Mouse (Mus musculus): ENCODE measurements around the gene Washc2.
"Not testable (repeated sequence)": the region's sequence is repeated elsewhere in the genome, so short reads cannot be mapped to it uniquely, and the experiment has no call there.

The Washc2 gene

DNA sequence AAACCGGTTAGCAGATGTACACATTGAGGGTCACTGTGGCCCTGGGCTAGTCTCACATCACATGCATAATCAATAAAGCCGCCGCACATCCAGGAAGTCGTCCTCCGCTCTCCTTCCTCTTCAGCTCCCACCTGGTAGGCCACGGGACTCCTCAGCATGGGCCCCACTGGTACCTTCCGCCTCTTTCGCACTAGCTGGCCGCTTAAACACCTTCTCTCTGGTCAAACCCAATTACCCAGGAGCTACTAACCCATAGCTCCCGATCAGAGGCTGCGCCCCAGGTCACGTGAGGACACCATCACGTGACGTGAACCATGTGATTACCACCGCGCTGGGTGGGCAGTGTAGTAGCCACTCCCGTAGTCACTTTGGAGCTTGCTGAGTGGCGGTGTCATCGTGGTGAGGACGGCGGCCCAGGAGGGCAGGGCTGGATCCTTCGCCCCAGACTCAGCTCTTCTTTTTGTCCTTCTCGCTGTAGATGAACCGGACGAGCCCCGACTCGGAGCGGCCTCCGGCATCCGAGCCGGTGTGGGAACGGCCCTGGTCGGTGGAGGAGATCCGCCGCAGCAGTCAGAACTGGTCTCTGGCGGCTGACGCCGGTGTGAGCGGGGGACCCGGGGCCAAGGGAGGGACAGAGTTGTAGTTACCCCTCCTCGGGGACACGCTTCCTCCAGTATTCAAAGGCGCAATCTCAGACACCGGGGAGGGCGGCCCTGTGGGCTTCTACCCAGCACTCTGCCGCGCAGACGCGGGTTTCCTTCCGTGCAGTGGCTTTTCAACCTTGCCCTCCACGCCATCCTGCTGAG, at the start of gene Washc2:
TSS of gene Washc2 (plus strand) at position 310 of the 806 bp plus-strand sequence.
- DNase-seq: peak; percentile 88 to 89

DNA sequence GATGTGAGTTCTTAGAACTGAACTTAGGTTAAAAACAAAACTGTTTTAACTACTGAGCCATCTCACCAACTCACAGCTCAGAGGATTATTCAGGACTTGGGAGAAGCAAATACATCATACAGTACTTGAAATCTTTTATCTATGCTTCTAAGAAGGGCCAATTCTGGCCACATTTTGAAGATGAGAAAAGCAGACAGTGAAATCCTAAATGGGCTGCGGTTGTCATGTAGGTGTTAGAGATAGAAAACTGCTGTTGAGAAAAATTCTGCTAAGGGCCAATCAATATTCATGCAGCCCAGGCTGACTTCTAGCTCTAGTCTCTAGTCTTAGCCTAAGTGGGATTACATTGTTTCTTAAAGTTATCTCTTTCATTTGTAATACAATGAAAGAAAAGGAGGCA, 41.5 kb upstream of the Washc2 start:
- DNase-seq: no peak

DNA sequence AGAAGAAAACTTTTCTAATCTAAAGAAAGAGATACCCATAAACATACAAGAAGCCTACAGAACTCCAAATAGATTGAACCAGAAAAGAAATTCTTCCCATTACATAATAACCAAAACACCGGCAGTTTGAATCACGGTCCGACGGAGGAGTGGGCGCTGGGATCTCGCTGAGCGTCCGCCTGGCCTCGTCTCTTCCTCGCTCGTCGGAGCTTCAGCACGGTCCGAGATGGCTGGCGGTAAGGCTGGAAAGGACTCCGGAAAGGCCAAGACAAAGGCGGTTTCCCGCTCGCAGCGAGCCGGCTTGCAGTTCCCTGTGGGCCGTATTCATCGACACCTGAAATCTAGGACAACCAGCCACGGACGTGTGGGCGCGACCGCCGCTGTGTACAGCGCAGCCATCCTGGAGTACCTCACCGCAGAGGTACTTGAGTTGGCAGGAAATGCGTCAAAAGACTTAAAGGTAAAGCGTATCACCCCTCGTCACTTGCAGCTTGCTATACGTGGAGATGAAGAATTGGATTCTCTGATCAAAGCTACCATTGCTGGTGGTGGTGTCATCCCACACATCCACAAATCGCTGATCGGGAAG, 34.2 kb upstream of the Washc2 start:
- not testable (repeated sequence) for DNase-seq

DNA sequence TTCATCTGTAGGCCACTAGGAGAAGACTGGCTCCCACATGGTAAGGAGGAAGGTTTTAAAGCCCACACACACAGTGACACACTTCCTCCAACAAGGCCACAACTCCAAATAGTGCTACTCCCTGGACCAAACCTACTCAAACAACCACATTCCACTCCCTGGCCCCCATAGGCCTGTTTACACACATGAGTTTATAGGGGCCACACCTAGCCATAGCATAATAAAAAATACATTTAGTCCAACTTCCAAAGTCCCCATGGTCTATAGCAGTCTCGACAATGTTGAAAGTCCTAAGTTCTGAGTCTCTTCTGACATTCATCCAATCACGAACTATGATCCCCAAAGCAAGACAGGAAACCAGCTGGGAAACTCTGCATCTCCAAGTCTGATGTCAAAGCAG, 29.5 kb upstream of the Washc2 start:
- DNase-seq: no peak

DNA sequence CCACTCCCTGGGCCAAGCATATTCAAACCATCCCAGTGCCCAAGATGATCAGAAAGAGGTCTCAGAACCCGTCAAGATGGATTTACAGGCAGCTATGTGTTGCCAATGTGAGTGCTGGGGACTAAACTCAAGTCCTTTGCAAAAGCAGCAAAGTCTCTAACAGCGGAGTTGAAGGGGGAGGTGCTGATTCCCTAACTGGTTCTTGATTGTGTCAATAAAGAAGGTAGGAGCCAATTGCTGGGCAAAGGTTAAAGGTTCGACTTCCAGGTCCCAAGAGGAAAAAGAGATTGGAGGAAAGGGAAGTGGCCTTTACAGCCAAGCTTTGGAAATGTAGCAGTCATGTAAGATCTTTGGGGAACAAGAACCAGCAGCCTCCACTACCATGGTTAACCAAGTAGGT, 27.1 kb upstream of the Washc2 start:
- DNase-seq: no peak

DNA sequence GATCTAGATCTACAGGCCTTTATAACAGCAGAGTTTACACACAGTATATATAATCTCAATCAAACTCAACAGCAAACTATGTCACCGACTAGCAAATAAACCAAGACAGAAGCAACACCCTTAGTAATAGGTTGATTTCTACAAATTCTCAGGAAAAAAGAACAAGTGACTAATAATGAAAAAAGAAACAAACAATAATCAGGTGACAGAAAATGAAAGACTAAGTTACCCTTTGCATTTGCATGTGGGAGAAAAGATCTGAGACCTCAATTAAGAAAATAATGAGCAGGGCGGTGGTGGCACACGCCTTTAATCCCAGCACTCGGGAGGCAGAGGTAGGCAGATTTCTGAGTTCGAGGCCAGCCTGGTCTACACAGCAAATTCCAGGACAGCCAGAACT, 24.3 kb upstream of the Washc2 start:
- no peak for DNase-seq

DNA sequence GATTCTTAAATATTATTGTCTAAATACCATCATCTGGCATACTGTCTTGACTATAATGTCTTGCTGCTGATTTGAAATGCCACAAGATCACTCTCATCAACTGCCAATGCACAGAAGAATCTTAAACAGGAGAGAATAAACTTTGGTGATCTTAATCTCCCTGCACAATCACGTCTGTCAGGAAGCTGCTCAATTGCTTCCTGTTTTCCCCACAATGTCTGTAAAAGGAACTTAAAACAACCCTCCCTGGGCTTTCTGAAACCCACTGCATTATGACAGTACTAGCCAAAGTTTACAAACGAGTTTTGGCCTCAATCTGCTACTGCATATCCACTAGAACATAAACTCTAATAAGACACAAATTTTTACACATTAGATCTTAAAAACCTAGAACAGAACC, 21.4 kb upstream of the Washc2 start:
- DNase-seq: no peak

DNA sequence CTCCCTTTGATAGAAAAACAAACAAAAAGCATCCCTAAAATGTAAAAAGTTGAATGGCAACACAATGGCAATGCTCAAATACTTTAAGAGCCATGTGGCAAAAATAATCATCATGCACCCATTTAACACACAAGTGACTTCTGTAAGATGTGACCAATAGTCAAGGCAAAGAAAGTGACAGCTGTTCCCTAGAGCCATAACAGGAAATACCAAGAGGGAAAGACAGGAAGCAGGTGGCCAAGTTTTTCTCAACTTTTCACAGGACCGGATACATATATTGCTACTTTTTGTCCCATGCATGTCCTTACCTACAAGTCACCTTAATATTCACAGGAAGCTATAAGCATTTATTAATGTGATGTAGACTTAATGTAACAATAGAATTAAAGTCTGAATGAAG, 18.4 kb upstream of the Washc2 start:
- DNase-seq: no peak

DNA sequence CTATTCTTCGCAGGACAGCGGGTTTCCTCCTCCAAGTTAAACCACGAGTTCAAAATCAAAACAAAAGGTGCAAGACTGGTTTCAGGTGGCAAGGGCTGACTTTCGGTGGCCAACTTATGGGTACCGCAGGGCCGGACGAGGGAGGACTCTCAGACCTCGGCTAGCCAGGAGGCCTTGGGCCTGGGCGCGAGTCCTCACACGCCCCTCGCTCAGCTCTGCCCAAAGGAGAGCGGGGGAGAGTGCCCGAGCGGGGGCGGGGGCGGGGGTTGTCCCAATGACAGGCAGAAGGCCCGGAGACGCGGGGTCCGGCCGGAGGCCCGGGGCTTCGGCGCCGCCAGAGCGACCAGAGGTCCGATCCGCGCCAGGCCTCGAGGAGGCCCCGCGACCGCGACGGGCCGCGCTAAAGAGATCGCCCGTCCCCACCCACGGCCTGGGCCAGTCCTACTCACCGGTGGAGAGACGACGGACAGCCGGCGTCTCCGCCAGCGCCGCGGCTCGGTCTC, 15.0 kb upstream of the Washc2 start:
- no peak for DNase-seq

DNA sequence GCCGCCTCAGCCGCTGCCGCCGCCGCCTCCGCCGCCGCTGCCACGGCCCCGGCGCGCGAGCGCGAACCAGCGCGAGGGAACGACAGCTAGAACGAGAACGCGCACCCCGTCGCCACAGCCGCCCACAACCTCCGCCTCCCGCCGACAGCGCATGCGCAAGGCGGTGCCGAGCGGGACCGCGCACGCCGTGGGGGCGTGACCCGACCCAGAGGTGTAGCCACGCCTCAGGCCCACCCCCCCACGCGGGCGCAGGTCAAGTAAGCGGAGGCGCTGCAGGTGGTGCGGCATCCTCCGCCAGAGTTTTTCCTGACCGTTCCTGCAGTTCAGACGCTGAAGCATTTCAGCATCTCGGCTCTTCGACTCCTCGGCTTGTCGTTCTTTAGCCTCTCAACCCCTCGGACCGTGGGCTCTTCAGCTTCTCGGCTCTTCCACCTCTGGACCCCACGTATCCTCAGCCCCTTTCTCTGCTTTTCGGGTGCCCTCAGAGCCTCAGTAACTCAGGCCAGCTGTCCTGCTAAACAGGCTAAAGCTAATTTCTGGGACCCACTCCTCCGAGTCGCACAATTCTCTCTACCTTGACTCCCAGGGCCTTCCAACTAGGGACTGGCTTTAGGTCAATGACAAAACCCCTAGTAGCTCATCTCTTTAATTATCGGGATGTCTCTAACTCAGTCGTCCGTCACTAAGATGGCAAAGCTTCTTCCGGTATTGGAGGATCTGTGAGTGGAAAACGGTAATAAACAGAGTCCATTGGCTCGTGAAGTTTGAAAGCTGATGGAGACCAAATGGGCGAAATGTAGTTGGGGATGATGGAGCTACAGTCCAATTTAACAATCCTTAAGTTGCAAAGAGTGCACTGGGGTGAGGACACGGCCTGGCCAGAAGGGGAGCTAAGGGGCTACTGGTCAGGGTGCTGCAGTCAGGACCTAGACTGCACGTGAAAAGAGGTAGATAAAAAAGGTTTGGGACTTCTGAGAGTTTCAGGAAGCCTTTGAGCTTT, 14.1 kb upstream of the Washc2 start, which contains the start of gene Tmcc1:
TSS of gene Tmcc1 (minus strand) at position 93 of the 1,000 bp plus-strand sequence.
- peak; percentile 99 for DNase-seq

DNA sequence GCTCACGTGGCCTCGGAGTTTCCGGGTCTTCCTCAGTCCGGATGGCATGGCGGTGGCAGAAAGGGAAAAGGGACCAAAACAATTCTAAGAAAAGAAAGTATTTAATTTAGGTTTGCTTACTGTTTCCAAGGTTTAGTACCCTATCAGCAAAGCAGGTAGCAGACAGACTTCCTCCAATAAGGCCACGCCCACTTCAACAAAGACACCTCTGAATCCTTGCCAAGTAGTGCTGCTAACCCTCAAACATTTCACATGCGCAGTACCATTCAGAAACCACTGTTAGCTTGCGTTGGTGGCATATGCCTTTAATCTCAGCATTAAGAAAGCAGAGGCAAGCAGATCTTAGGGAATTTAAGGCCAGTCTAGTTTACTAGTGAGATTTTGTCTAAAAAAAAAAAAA, 12.0 kb upstream of the Washc2 start:
- DNase-seq: no peak

DNA sequence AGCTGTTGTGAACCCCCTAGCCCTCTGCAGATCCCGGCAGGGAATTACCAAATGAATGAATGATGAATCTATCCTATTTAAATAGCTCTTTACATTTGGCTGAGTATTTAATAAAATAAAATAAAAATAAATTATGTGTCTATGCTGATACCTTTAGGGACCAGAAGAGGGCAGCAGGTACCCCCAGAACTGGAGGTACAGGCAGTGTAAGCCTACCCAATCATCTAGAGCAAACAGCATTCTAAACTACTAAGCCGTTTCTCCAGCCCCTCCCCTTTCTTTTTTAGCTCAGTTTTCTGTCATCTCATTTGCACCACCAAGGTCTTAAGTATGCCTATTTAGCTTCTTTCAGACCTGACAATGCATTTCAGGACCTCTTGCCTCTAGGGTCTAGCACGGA, 9.7 kb upstream of the Washc2 start:
- DNase-seq: no peak

DNA sequence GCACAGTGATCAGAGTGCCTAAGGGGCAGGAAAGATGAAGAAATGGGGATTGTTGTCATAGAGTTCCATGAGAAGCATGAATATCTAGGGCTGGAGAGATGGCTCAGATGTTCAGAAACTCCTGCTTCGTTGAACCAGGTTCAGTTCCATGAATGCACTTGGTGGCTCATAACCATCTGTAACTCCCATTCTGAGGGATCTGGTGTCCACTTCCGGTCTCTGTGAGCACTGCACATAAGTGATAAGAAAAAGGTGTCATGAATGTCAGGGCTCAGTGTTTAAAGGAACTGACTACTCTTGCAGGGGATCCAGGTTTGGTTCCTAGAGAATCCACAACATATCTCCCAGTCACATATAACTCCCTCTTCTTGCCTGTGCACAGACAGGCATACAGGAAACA, 8.2 kb upstream of the Washc2 start:
- DNase-seq: no peak

DNA sequence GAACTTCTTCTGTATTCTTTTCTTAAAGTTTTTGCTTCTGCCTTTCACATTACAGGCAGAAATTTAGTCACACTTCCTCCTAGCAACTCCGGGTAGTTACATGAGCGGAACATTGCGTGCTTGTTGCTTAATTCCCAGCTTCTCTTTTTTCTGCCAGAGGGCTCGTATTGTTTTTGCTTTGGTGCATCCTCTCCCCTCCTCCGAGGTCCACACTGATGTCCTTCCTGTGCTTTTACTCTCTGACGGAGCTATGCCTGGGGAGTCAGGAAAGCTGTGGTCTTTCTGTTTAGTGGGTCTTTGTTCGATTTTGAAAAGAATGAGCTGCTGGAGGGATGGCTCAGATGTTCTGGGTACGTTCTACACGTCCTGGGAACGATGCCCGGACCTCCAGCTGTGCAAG, 19.9 kb downstream of the Washc2 start:
- DNase-seq: no peak

DNA sequence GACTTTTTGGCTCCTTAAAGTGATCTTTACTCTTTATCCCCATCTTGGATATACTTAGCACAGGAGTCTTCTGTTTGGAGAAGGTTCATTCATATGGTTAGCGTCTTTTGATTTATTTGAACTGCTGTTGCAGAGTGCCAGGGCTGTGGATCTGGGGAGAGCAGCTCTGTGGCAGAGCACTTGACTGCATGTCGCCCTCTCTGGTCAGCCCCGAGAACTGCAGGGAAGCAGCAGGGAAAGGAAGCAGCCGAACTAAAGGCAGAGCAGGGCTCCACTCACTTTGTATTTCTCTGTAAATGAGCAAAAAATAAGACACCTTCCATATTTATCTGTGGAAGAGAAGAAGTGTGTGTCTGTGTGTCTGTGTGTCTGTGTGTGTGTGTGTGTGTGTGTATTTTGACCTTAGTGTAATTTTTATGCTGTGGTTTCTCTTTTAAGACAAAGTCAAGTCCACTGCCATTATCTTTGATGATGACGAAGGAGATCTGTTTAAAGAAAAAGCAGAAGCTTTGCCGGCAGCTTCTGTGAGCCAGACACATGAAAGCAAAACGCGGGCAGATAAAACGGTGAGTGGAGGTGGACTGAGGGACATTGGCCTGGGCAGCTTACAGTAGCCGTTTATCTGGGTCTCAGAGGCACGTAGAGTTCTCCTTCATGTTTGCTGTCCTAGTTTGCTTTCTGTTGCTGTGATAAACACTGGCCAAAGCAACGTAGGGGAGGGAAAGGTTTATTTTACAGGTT, 21.1 kb downstream of the Washc2 start:
- DNase-seq: peak; percentile 54 to 59

DNA sequence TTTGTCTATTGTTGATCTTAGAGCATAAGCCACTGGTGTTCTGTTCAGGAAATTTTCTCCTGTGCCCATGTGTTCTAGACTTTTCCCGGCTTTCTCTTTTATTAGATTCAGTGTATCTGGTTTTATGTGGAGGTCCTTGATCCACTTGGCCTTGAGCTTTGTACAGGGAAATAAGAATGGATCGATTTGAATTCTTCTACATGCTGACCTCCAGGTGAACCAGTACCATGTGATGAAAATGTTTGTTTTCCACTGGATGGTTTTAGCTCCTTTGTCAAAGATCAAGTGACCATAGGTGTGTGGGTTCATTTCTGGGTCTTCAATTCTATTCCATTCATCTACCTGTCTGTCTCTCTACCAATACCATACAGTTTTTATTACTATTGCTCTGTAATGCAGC, 27.0 kb downstream of the Washc2 start:
- DNase-seq: not testable (repeated sequence)

DNA sequence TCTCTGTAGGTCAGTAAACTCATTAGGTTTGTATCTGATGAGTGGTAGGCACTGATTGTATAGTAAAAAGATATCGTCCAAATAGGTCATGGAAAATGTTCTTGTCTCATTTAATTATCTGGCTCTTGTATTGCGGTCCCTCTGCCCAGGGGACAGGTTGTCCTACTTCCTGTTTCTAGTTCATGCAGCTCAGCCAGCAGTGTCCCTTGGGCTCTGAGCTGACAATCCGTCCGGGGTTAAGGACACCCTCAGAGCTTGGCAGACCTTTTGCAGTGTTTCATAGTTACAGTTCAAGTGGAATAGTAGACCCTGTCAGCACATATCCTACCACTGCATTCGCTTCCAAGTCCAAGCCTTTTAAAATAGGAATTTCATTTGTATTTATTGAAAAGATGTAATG, 27.5 kb downstream of the Washc2 start:
- no peak for DNase-seq

DNA sequence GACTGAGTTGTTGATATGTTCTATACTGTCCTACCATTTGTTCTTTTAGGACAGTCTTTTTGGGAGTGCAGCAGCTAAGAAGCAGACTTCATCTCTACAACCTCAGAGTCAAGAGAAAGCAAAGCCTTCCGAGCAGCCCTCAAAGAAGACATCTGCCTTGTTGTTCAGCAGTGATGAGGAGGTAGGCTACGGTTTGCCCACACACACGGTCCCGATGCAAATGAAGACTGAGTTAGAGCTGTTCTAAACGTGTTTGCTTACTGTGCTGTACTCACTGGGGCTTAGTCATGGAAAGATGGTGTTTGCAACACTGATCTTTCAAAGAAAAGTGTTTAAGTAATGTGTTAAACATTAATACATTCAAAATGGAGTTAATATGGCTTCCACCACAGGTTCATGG, 30.2 kb downstream of the Washc2 start:
- no peak for DNase-seq

DNA sequence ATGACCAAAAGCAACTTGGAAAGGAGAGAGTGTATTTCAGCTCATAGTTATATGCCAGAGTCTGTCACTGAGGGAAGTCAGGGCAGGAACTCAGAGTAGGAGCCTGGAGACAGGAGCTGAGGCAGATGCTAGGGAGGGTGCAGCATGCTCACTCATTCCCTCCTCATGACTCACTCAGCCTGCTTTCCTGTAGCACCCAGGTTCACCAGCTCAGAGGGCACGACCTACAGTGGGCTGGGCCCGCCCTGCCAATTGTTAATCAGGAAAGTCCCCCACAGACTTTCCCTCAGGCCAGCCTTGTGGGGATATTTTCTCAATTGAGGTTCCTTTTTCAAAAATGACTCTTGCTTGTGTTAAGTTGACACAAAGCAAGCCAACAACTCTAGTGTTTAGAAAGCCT, 32.5 kb downstream of the Washc2 start:
- no peak for DNase-seq

DNA sequence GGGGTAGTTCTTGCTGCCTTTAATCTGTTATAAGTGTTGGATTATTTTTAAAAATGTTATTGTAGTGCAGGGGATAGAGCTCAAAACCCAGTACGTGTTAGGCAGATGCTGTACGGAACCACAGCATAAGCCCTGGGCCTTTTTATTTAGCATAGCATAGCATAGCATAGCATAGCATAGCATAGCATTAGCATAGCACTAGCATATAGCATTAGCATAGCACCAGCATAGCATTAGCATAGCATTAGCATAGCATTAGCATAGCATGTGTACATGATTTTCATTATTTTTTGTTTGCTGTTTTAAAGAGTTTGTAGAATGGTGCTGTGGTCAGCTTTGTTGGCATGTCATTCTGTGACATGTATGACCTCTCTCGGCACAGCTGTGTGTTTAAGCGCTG, 51.8 kb downstream of the Washc2 start:
- no peak for DNase-seq

DNA sequence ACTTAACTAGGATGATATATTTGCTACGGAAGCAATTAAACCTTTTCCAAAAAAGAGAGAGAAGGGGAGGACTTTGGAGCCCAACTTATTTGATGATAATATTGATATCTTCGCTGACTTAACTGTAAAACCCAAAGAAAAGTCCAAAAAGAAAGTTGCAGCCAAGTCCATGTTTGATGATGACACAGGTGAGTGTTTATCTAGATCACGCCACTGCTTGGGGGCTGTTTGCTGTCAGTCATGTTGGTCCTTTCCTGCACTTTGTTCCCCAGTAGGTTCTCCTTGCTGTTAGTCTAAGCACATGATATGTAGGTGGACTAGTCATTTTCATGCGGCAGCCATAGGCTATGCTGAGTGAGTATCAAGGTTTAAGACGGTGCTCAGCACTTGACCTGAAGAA, 52.6 kb downstream of the Washc2 start:
- DNase-seq: no peak

DNA sequence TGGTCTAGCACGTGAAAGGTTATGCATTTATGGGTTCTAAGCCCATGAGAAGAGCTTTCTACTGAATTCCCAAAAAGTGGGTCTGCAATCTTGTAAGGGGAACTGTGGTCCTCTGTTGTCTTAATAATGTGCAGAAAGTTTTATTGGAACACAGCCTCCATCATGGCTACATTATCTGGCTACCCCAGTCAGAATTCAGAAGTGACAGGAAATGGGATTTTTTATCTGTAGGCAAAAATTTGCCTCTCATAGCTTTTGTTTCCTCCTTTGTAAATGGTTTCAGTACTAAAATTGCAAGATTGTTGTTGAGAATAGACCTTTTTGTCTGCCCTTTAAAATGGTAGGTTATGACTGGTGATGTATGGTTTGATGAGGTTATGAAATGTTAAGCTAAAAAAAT, 55.0 kb downstream of the Washc2 start:
- no peak for DNase-seq

Data from thymus, postnatal 36 days (tissue).